In genomic region chr3:127294079-127294478, GRCm38 (mm10) we compare ENCODE assay signal across 10 mouse cellular contexts.
DNase-seq lines count a peak whose midpoint lies in the region; ATAC-seq and TF ChIP-seq lines count a peak whose summit lies in the region.
"Had no signal": no experiment of that assay in that cellular context is flagged by ENCODE, and none has a peak within 500 bp of the region (broad histone marks: within the 10 kb centered on the region; RNA-seq: fewer than 3 reads in every experiment).

No protein-coding gene starts in this region.

- TF ChIP-seq CTCF in forebrain, postnatal 0 days (IDR thresholded peaks at IDR 0.05; ENCODE audit: low read depth) = no peak

- H3K9me3 ChIP-seq in forebrain, postnatal 0 days (ENCODE audit: low read length) = no peaks in the 10 kb centered on the region
- H3K9me3 ChIP-seq in midbrain, embryonic 15.5 days = no peaks in the 10 kb centered on the region

- DNase-seq in cerebellum, adult 8-10 months = peak; percentile 14
- peak; percentile 69 for DNase-seq in embryo, embryonic 10 days (ENCODE audit: low spot score)
- DNase-seq in forebrain, postnatal 0 days = peak; percentile 22
- no peak for DNase-seq in gastrocnemius, adult 18-20 months (ENCODE audit: low spot score)
- DNase-seq in layer of hippocampus, adult 18-20 months (ENCODE audit: low spot score in 2 of 2) = no peak
- DNase-seq in frontal cortex, postnatal 25 days (ENCODE audit: low spot score in 2 of 2) = no peak
- DNase-seq in gastrocnemius, postnatal 4 days (ENCODE audit: low spot score in 2 of 2) = no peak
- DNase-seq: gastrocnemius, postnatal 36 days had no signal

- H3K27me3 ChIP-seq in forebrain, postnatal 0 days (ENCODE audit: insufficient read depth, low read length) = no peaks in the 10 kb centered on the region
- no peaks in the 10 kb centered on the region for H3K27me3 ChIP-seq in midbrain, embryonic 15.5 days (replicated peaks)

- H3K9ac ChIP-seq in forebrain, postnatal 0 days = peak overlapping the region; percentile 14; the same call in 1 of the 2 replicates
- no peak overlapping the region for H3K9ac ChIP-seq in midbrain, embryonic 15.5 days

- H3K4me2 ChIP-seq in forebrain, postnatal 0 days (ENCODE audit: low read depth) = no peak overlapping the region
- peak overlapping the region; percentile 11; the same call in 1 of the 2 replicates for H3K4me2 ChIP-seq in midbrain, embryonic 15.5 days

- peak overlapping the region; percentile 37; the same call in 1 of the 2 replicates for H3K27ac ChIP-seq in forebrain, postnatal 0 days (ENCODE audit: low read depth, low read length)
- H3K27ac ChIP-seq in midbrain, embryonic 15.5 days = peak overlapping the region; percentile 75

- H3K4me3 ChIP-seq in forebrain, postnatal 0 days (ENCODE audit: low read depth, low read length) = no peak overlapping the region
- H3K4me3 ChIP-seq in midbrain, embryonic 15.5 days = no peak overlapping the region

- no peaks in the 10 kb centered on the region for H3K36me3 ChIP-seq in forebrain, postnatal 0 days (ENCODE audit: insufficient read depth)
- H3K36me3 ChIP-seq in midbrain, embryonic 15.5 days (replicated peaks) = no peaks in the 10 kb centered on the region

- peak; percentile 30 for ATAC-seq in forebrain, postnatal 0 days
- peak; percentile 64 for ATAC-seq in midbrain, embryonic 15.5 days (replicated peaks)
- ATAC-seq: activated CD4-positive, CD25-positive, alpha-beta regulatory T cell, adult 4 months had no signal

- H3K4me1 ChIP-seq in forebrain, postnatal 0 days (ENCODE audit: insufficient read depth) = peaks cover 7% of the 10 kb centered on the region
- H3K4me1 ChIP-seq in midbrain, embryonic 15.5 days = peaks cover 39% of the 10 kb centered on the region

- WGBS in forebrain, postnatal 0 days = 17% methylated on average over 14 of the region's 14 CpGs
- WGBS in midbrain, embryonic 15.5 days = 16% methylated on average over 14 of the region's 14 CpGs

Comparison
In these comparisons a context has a peak if more than half of its experiments do, and no peak if none do; other contexts are left out.
1. DNase-seq: peak in cerebellum, adult 8-10 months (single experiment), embryo, embryonic 10 days (single experiment) and forebrain, postnatal 0 days (single experiment); none in gastrocnemius, adult 18-20 months (single experiment), layer of hippocampus, adult 18-20 months (0 of 2), frontal cortex, postnatal 25 days (0 of 2) and gastrocnemius, postnatal 4 days (0 of 2).